Mouse (Mus musculus): ENCODE data around the gene Phc1. TPM values are rescaled to one million over a fixed set of nuclear protein-coding genes. Genes with fewer than 3 reads are reported as not detected.
"Not testable (repeated sequence)": the region's sequence is repeated elsewhere in the genome, so short reads cannot be mapped to it uniquely, and the experiment has no call there.

The Phc1 gene
- polyA plus RNA-seq, 1 experiment from 2014 or later, result 2.2 TPM

DNA sequence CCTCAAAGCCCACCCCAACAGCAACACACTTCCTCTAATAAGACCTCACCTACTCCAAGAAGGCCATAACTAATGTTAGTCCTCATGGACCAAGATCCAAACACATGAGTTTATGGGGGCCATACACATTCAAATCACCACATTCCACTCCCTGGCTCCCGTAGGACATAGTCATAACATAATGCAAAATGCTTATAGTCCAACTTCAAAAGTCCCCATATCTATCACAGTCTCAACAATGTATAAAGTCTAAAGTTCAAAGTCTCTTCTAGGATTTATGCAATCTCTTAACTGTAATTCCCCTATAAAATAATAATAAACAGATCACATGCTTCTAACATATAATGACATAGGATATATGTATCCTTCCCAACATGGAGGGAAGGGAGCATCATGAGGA, 16.7 kb upstream of the Phc1 start:
- 75% methylated on average over 1 of the region's 1 CpGs for WGBS (ENCODE audit: insufficient replicate concordance)
- Histone ChIP-seq H3K36me3 (no peaks in the 10 kb centered on the region), H3K4me2 (no peak overlapping the region), H3K9ac (no peak overlapping the region), H3K4me1 (replicated peaks) (no peaks in the 10 kb centered on the region), H3K27me3 (no peaks in the 10 kb centered on the region), H3K27ac (no peak overlapping the region), H3K4me3 (replicated peaks) (no peak overlapping the region), H3K9me3 (replicated peaks) (no peaks in the 10 kb centered on the region)
- DNase-seq (no peak), ATAC-seq (ENCODE audit: low read depth) (no peak)

DNA sequence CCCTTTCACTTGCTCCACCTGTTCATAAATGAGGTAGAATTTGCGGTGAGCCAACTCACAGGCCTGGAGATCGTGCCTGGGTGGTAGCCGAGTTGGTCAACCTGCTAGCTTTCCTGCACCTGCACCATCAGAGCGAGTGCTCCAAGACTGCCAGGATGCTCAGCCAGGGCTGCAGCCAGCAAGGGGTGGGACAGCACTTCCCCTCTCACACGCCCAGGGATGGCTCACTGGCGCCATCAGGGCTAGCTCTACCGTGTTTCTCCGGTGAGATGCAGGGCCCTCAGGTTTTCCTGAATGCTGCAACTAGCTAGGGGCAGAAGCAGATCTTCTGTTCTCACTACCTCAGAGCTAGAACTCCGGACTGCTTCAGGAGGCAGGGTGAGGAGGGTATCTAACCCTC, 15.5 kb upstream of the Phc1 start:
- DNase-seq, result no peak
- Histone ChIP-seq H3K9me3 (replicated peaks) (no peaks in the 10 kb centered on the region), H3K27me3 (no peaks in the 10 kb centered on the region), H3K36me3 (no peaks in the 10 kb centered on the region), H3K4me1 (replicated peaks) (no peaks in the 10 kb centered on the region), H3K27ac (no peak overlapping the region), H3K4me3 (replicated peaks) (no peak overlapping the region), H3K9ac (no peak overlapping the region), H3K4me2 (no peak overlapping the region)
- ATAC-seq (ENCODE audit: low read depth), result no peak
- 39% methylated on average over 9 of the region's 9 CpGs for WGBS (ENCODE audit: insufficient replicate concordance)

DNA sequence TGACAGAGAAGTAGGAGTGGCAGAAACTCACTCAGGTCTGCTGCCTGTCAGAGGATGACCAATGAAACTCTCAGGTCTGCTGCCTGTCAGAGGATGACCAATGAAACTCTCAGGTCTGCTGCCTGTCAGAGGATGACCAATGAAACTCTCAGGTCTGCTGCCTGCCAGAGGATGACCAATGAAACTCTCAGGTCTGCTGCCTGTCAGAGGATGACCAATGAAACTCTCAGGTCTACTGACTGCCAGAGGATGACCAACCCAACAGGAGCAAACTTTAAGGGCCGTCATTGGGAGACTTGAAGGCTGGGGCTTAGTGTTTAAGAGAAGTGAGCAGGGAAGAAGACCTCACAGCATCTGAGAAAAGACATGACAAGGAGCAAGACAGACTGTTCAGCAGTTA, 7.0 kb upstream of the Phc1 start:
- not testable (repeated sequence) for H3K4me2 ChIP-seq; H3K27ac ChIP-seq; H3K27me3 ChIP-seq; ATAC-seq (ENCODE audit: low read depth); H3K9ac ChIP-seq; H3K36me3 ChIP-seq; DNase-seq; H3K4me3 ChIP-seq (replicated peaks); H3K9me3 ChIP-seq (replicated peaks)
- 54% methylated on average over 1 of the region's 1 CpGs for WGBS (ENCODE audit: insufficient replicate concordance)
- H3K4me1 ChIP-seq (replicated peaks), result peaks cover 16% of the 10 kb centered on the region; the same call in 1 of the 2 replicates

DNA sequence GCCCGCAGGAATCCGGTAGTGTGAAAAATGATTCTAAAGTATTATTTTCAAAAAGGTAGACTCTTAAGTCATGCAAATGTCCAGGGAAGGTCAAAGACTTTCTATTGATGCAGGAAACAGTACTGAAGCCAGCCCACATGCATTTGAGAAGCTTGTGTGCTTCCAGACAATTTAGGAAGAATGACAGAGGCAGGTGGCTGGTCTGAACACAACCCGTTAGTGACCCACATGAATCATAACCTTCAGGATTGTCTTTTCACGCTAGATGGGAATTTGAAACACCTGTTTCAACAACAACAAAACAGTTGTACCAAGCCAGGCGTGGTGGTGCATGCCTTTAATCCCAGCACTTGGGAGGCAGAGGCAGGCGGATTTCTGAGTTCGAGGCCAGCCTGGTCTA, 6.0 kb upstream of the Phc1 start:
- ATAC-seq (ENCODE audit: low read depth) (no peak), DNase-seq (no peak)
- H3K4me3 ChIP-seq (replicated peaks), result no peak overlapping the region
- H3K27ac ChIP-seq, result no peak overlapping the region
- WGBS (ENCODE audit: insufficient replicate concordance), result 81% methylated on average over 7 of the region's 7 CpGs
- H3K9ac ChIP-seq, result no peak overlapping the region
- no peaks in the 10 kb centered on the region for H3K36me3 ChIP-seq
- H3K4me2 ChIP-seq, result no peak overlapping the region
- no peaks in the 10 kb centered on the region for H3K9me3 ChIP-seq (replicated peaks)
- no peaks in the 10 kb centered on the region for H3K27me3 ChIP-seq
- peaks cover 16% of the 10 kb centered on the region; the same call in 1 of the 2 replicates for H3K4me1 ChIP-seq (replicated peaks)

GRCm38 (mm10) chr6:122345731-122346130, 5.4 kb upstream of the Phc1 start:
- H3K9me3 ChIP-seq (replicated peaks), result no peaks in the 10 kb centered on the region
- no peak overlapping the region for H3K9ac ChIP-seq
- no peaks in the 10 kb centered on the region for H3K36me3 ChIP-seq
- no peaks in the 10 kb centered on the region for H3K27me3 ChIP-seq
- ATAC-seq (ENCODE audit: low read depth) (0 out of 2 replicates have a peak, but pooled peaks have one; percentile 17), DNase-seq (no peak)
- no peak overlapping the region for H3K27ac ChIP-seq
- H3K4me1 ChIP-seq (replicated peaks), result peaks cover 16% of the 10 kb centered on the region
- no peak overlapping the region for H3K4me2 ChIP-seq
- 61% methylated on average over 6 of the region's 6 CpGs for WGBS (ENCODE audit: insufficient replicate concordance)
- no peak overlapping the region for H3K4me3 ChIP-seq (replicated peaks)

- no peak for DNase-seq
- ATAC-seq (ENCODE audit: low read depth), result no peak
- H3K36me3 ChIP-seq, result no peaks in the 10 kb centered on the region
- peaks cover 24% of the 10 kb centered on the region for H3K4me1 ChIP-seq (replicated peaks)
- H3K4me3 ChIP-seq (replicated peaks), result no peak overlapping the region
- H3K9me3 ChIP-seq (replicated peaks), result no peaks in the 10 kb centered on the region
- H3K4me2 ChIP-seq, result no peak overlapping the region
- no peaks in the 10 kb centered on the region for H3K27me3 ChIP-seq
- no peak overlapping the region for H3K27ac ChIP-seq
- H3K9ac ChIP-seq, result no peak overlapping the region
- 45% methylated on average over 9 of the region's 9 CpGs for WGBS (ENCODE audit: insufficient replicate concordance)
Measured at GRCm38 (mm10) chr6:122344386-122345116, 4.2 kb upstream of the Phc1 start.

DNA sequence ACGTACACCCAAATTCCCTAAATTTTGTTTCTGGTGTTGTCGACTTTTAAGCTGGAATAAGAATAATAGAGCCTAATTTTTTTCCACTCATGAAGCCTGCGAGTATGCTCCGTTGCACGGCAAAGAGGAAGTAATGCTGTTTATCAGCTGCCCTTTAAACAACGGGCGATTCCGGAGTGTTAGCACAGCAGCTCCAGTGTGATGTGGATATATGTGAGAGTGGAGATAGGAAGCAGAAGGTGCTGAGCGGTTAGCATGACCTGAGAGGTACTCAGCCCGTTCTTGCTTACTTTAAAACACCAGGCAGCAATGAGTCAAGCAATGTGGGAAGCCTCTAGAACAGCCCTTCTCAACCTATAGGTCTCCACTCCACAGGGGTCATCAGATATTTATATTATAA, 3.4 kb upstream of the Phc1 start:
- Histone ChIP-seq H3K4me1 (replicated peaks) (peaks cover 31% of the 10 kb centered on the region), H3K4me3 (replicated peaks) (no peak overlapping the region), H3K9ac (no peak overlapping the region), H3K27me3 (0 out of 2 replicates have a peak, but pooled peaks cover 6% of the 10 kb centered on the region), H3K4me2 (peak overlapping the region; percentile 30; the same call in 1 of the 2 replicates), H3K27ac (no peak overlapping the region), H3K9me3 (replicated peaks) (no peaks in the 10 kb centered on the region), H3K36me3 (no peaks in the 10 kb centered on the region)
- DNase-seq, result peak; percentile 5
- WGBS (ENCODE audit: insufficient replicate concordance), result 9% methylated on average over 10 of the region's 10 CpGs
- ATAC-seq (ENCODE audit: low read depth), result peak; percentile 32; the same call in 1 of the 2 replicates

DNA sequence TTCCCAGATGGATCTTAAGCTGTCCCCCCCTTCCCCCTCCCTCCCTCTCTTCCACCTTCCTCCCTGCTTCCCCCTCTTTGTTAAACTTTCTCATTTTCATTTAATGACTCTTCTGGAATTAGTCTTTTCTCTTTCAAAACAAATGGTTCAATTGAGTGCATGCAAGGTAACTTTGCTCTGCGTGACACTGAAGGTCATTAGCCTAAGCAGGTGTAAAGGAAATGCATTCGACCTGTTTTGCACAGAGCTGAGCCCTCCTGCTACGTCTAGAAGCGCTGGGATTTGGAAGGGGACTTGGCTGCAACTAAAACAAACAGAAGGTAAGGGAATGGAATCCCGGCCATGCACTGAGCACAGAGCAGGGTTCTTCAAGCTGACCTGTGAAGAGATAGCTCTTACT, 1.8 kb upstream of the Phc1 start:
- ATAC-seq (ENCODE audit: low read depth), result no peak
- no peak overlapping the region for H3K4me2 ChIP-seq
- peaks cover 37% of the 10 kb centered on the region for H3K4me1 ChIP-seq (replicated peaks)
- 60% methylated on average over 5 of the region's 5 CpGs for WGBS (ENCODE audit: insufficient replicate concordance)
- DNase-seq, result no peak
- H3K27ac ChIP-seq, result no peak overlapping the region
- no peaks in the 10 kb centered on the region for H3K9me3 ChIP-seq (replicated peaks)
- peaks cover 10% of the 10 kb centered on the region; the same call in 1 of the 2 replicates for H3K27me3 ChIP-seq
- H3K4me3 ChIP-seq (replicated peaks), result no peak overlapping the region
- H3K36me3 ChIP-seq, result no peaks in the 10 kb centered on the region
- H3K9ac ChIP-seq, result no peak overlapping the region

GRCm38 (mm10) chr6:122341038-122341810, 863 bp upstream of the Phc1 start:
- H3K4me1 ChIP-seq (replicated peaks), result peaks cover 37% of the 10 kb centered on the region
- ATAC-seq (ENCODE audit: low read depth), result no peak
- no peak overlapping the region for H3K4me2 ChIP-seq
- no peak for DNase-seq
- H3K9me3 ChIP-seq (replicated peaks), result no peaks in the 10 kb centered on the region
- no peak overlapping the region for H3K4me3 ChIP-seq (replicated peaks)
- no peak overlapping the region for H3K27ac ChIP-seq
- H3K36me3 ChIP-seq, result no peaks in the 10 kb centered on the region
- no peak overlapping the region for H3K9ac ChIP-seq
- 68% methylated on average over 7 of the region's 7 CpGs for WGBS (ENCODE audit: insufficient replicate concordance)
- H3K27me3 ChIP-seq, result peaks cover 10% of the 10 kb centered on the region; the same call in 1 of the 2 replicates

DNA sequence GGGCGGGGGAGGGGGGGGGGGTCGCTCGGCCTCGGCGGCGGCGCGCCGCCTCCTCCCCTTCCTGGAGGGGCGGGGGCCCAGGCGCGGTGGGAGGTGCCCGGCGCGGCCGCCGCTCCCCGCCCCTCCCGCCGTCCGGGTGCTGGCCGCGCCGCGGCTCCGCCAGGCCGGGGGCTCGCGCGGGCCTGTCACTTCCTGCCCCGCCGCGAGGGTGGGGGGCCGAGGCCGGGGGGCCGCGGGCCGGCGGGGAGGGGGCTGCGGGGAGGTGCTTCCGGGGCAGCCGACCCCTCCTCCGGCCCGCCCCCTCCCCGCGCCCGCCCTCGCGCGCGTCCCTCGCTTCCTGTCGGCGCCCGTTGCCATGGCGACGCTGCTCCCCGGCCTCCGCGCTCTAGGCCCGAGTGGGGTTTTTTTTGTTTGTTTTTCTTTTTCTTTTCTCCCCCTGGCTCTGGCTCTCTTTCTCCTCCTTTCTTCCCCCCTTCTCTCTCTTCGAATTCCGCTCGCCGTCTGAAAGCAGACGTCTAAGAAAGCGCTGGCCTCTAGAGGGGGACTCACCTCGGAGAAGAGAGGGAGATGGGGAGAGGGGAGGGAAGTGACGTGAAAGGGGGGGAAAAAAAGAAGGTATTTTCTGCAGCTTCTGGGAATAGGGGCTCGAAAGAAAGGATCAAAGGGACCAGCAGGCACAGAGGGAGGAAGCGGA, 566 bp downstream of the Phc1 start:
- peak overlapping the region; percentile 75 for H3K9ac ChIP-seq
- H3K9me3 ChIP-seq (replicated peaks), result no peaks in the 10 kb centered on the region
- 2% methylated on average over 22 of the region's 71 CpGs for WGBS (ENCODE audit: insufficient replicate concordance)
- peak overlapping the region; percentile 78 for H3K4me3 ChIP-seq (replicated peaks)
- H3K4me2 ChIP-seq, result peak overlapping the region; percentile 86
- peak; percentile 89 for ATAC-seq (ENCODE audit: low read depth)
- H3K27me3 ChIP-seq, result peaks cover 10% of the 10 kb centered on the region; the same call in 1 of the 2 replicates
- no peaks in the 10 kb centered on the region for H3K36me3 ChIP-seq
- peaks cover 31% of the 10 kb centered on the region for H3K4me1 ChIP-seq (replicated peaks)
- DNase-seq, result peak; percentile 61
- peak overlapping the region; percentile 55 for H3K27ac ChIP-seq

DNA sequence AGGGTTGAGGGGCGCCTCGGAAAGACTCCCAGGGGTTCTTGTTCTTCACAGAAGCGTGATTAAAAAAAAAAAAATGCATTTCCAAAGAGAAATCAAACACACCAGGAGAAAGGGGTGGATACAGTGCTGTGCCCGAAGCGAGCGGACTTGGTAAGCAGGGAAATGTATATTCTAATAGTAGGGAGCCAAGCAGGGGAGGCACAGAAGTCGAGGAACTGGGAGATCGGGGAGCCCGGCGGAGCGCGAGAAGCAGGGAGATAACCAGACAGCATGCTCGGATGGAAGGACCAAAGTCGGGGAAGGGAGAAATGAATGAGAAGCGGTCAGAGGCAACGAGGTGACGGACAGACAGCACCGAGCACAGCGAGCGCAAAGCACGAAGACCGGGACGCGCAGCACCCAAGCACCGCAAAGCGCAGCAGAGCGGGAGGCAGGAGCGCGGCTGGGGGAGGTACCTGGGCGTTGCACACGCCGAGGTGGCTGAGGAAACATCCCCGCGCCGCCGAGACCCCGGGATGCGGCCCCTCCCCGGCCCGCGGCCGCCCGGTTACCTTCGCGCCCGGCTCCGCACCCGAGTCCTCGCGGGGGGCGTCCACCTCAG, 1.2 kb downstream of the Phc1 start:
- ATAC-seq (ENCODE audit: low read depth) (peak; percentile 83), DNase-seq (peak; percentile 66)
- peaks cover 26% of the 10 kb centered on the region for H3K4me1 ChIP-seq (replicated peaks)
- WGBS (ENCODE audit: insufficient replicate concordance), result under 1% methylated on average over 36 of the region's 51 CpGs
- peak overlapping the region; percentile 55 for H3K27ac ChIP-seq
- peak overlapping the region; percentile 78 for H3K4me3 ChIP-seq (replicated peaks)
- peak overlapping the region; percentile 75 for H3K9ac ChIP-seq
- H3K4me2 ChIP-seq, result peak overlapping the region; percentile 86
- H3K36me3 ChIP-seq, result no peaks in the 10 kb centered on the region
- no peaks in the 10 kb centered on the region for H3K9me3 ChIP-seq (replicated peaks)
- peaks cover 10% of the 10 kb centered on the region; the same call in 1 of the 2 replicates for H3K27me3 ChIP-seq
